Mouse (Mus musculus) forebrain, embryonic 15.5 days (tissue): ENCODE data around the gene Pdgfb. TPM values are rescaled to one million over a fixed set of nuclear protein-coding genes. Genes with fewer than 3 reads are reported as not detected.

ENCODE experiments used
- ATAC-seq: fragments of 200-750 bp; cut with Nextera tagmentation; replicated peaks from 2 replicates; pipeline ENCODE4 v1.8.0; 2017; ENCODE audit warnings: mild to moderate bottlenecking, moderate TSS enrichment, moderate library complexity
- H3K27ac ChIP-seq: fragments of 300-500 bp; sonication (generic); replicated peaks from 2 replicates; pipeline ENCODE4 v1.5.1; 2015; ENCODE audit warnings: mild to moderate bottlenecking, inconsistent platforms
- H3K27me3 ChIP-seq: fragments of 300-500 bp; sonication (generic); 2 replicates; pipeline ENCODE4 v1.6.1; 2015; ENCODE audit warnings: inconsistent platforms
- H3K36me3 ChIP-seq: fragments of 300-500 bp; sonication (generic); 2 replicates; pipeline ENCODE4 v1.6.1; 2015; ENCODE audit warnings: mild to moderate bottlenecking, inconsistent platforms
- H3K4me1 ChIP-seq: fragments of 300-500 bp; sonication (generic); 2 replicates; pipeline ENCODE4 v1.6.1; 2015; ENCODE audit warnings: inconsistent platforms
- H3K4me2 ChIP-seq: fragments of 300-500 bp; sonication (generic); replicated peaks from 2 replicates; pipeline ENCODE4 v1.6.1; 2015; ENCODE audit warnings: mild to moderate bottlenecking, inconsistent platforms
- H3K4me3 ChIP-seq: fragments of 300-500 bp; sonication (generic); 2 replicates; pipeline ENCODE4 v1.5.1; 2015; ENCODE audit warnings: mild to moderate bottlenecking, inconsistent platforms
- H3K9ac ChIP-seq: fragments of 300-500 bp; sonication (generic); replicated peaks from 2 replicates; pipeline ENCODE4 v1.6.1; 2015; ENCODE audit warnings: mild to moderate bottlenecking, inconsistent platforms
- H3K9me3 ChIP-seq: fragments of 300-500 bp; sonication (generic); 2 replicates; pipeline ENCODE4 v1.6.1; 2016; ENCODE audit warnings: inconsistent platforms
- WGBS: fragments of 180-500 bp; shearing (Covaris S2); methylation state at CpG from one replicate; pipeline ENCODE4 v1.1.7; 2015; ENCODE audit warnings: mixed read lengths; 5-methylcytosine and 5-hydroxymethylcytosine counted together
- polyA plus RNA-seq: library from polyadenylated mRNA; unstranded; fragments of >200 nt; fragmentation: Nextera tagmentation; extraction: Ambion mirVana; gene quantifications from 2 replicates; pipeline ENCODE4 v1.2.1, GENCODE M21; 2015

Gene Pdgfb
- 3.0 and 3.3 TPM in 2 replicates for polyA plus RNA-seq

- Histone ChIP-seq H3K27ac (no peak within 1 kb of the TSS), H3K4me2 (peak within 1 kb of the TSS; percentile 95), H3K4me3 (peak within 1 kb of the TSS; percentile 55), H3K9me3 (no peaks in the 10 kb centered on the region), H3K36me3 (no peaks in the 10 kb centered on the region), H3K27me3 (peaks cover 61% of the 10 kb centered on the region), H3K4me1 (peaks cover 57% of the 10 kb centered on the region), H3K9ac (peak within 1 kb of the TSS; percentile 40)
- ATAC-seq = no peak
- WGBS = under 1% methylated on average over 59 of the region's 60 CpGs
Measured at GRCm38 (mm10) chr15:80014321-80015210, at the start of gene Pdgfb. TSS of gene Pdgfb (minus strand) at chr15:80014977.

- no peak overlapping the region for H3K27ac ChIP-seq
- no peak overlapping the region for H3K4me2 ChIP-seq
- H3K27me3 ChIP-seq = no peaks in the 10 kb centered on the region
- ATAC-seq = no peak
- H3K9ac ChIP-seq = no peak overlapping the region
- no peaks in the 10 kb centered on the region for H3K36me3 ChIP-seq
- no peaks in the 10 kb centered on the region for H3K9me3 ChIP-seq
- no peaks in the 10 kb centered on the region for H3K4me1 ChIP-seq
- WGBS = 53% methylated on average over 5 of the region's 5 CpGs
- no peak overlapping the region for H3K4me3 ChIP-seq
Measured at GRCm38 (mm10) chr15:80062821-80063220, 48.0 kb upstream of the Pdgfb start.

GRCm38 (mm10) chr15:80062339-80062738 lies 47.6 kb upstream of the Pdgfb start:
- Histone ChIP-seq H3K4me1 (no peaks in the 10 kb centered on the region), H3K9me3 (no peaks in the 10 kb centered on the region), H3K4me2 (no peak overlapping the region), H3K4me3 (no peak overlapping the region), H3K36me3 (no peaks in the 10 kb centered on the region), H3K27me3 (no peaks in the 10 kb centered on the region), H3K9ac (no peak overlapping the region), H3K27ac (no peak overlapping the region)
- 58% methylated on average over 7 of the region's 9 CpGs for WGBS
- no peak for ATAC-seq

- no peak for ATAC-seq
- Histone ChIP-seq H3K9me3 (no peaks in the 10 kb centered on the region), H3K4me1 (no peaks in the 10 kb centered on the region), H3K9ac (no peak overlapping the region), H3K4me2 (no peak overlapping the region), H3K27ac (no peak overlapping the region), H3K27me3 (no peaks in the 10 kb centered on the region), H3K36me3 (no peaks in the 10 kb centered on the region), H3K4me3 (no peak overlapping the region)
- WGBS = 91% methylated on average over 4 of the region's 4 CpGs
Measured at GRCm38 (mm10) chr15:80061071-80061550, 46.3 kb upstream of the Pdgfb start.

GRCm38 (mm10) chr15:80060356-80061070 lies 45.7 kb upstream of the Pdgfb start:
- H3K4me3 ChIP-seq = no peak overlapping the region
- no peaks in the 10 kb centered on the region for H3K36me3 ChIP-seq
- no peak for ATAC-seq
- 94% methylated on average over 8 of the region's 8 CpGs for WGBS
- no peak overlapping the region for H3K27ac ChIP-seq
- no peak overlapping the region for H3K9ac ChIP-seq
- no peak overlapping the region for H3K4me2 ChIP-seq
- H3K27me3 ChIP-seq = no peaks in the 10 kb centered on the region
- H3K9me3 ChIP-seq = no peaks in the 10 kb centered on the region
- no peaks in the 10 kb centered on the region for H3K4me1 ChIP-seq

- Histone ChIP-seq H3K4me3 (no peak overlapping the region), H3K4me1 (no peaks in the 10 kb centered on the region), H3K27ac (no peak overlapping the region), H3K36me3 (no peaks in the 10 kb centered on the region), H3K4me2 (no peak overlapping the region), H3K9me3 (no peaks in the 10 kb centered on the region), H3K27me3 (no peaks in the 10 kb centered on the region), H3K9ac (no peak overlapping the region)
- ATAC-seq = no peak
- WGBS = 90% methylated on average over 7 of the region's 7 CpGs
Measured at GRCm38 (mm10) chr15:80059606-80060005, 44.8 kb upstream of the Pdgfb start.

GRCm38 (mm10) chr15:80058151-80058550 lies 43.4 kb upstream of the Pdgfb start:
- Histone ChIP-seq H3K4me2 (no peak overlapping the region), H3K27me3 (no peaks in the 10 kb centered on the region), H3K36me3 (no peaks in the 10 kb centered on the region), H3K9me3 (no peaks in the 10 kb centered on the region), H3K4me3 (no peak overlapping the region), H3K4me1 (no peaks in the 10 kb centered on the region), H3K27ac (no peak overlapping the region), H3K9ac (no peak overlapping the region)
- ATAC-seq = no peak
- 93% methylated on average over 7 of the region's 7 CpGs for WGBS

- Histone ChIP-seq H3K27me3 (no peaks in the 10 kb centered on the region), H3K9ac (no peak overlapping the region), H3K36me3 (no peaks in the 10 kb centered on the region), H3K4me1 (no peaks in the 10 kb centered on the region), H3K4me3 (no peak overlapping the region), H3K9me3 (no peaks in the 10 kb centered on the region), H3K27ac (no peak overlapping the region), H3K4me2 (no peak overlapping the region)
- 86% methylated on average over 7 of the region's 7 CpGs for WGBS
- no peak for ATAC-seq
Measured at GRCm38 (mm10) chr15:80054034-80054710, 39.4 kb upstream of the Pdgfb start.

GRCm38 (mm10) chr15:80053381-80054033 lies 38.7 kb upstream of the Pdgfb start:
- 72% methylated on average over 8 of the region's 8 CpGs for WGBS
- no peak overlapping the region for H3K4me2 ChIP-seq
- H3K27me3 ChIP-seq = no peaks in the 10 kb centered on the region
- H3K9ac ChIP-seq = no peak overlapping the region
- H3K9me3 ChIP-seq = no peaks in the 10 kb centered on the region
- no peak overlapping the region for H3K4me3 ChIP-seq
- no peak for ATAC-seq
- H3K27ac ChIP-seq = no peak overlapping the region
- H3K4me1 ChIP-seq = no peaks in the 10 kb centered on the region
- H3K36me3 ChIP-seq = no peaks in the 10 kb centered on the region

- no peak overlapping the region for H3K4me2 ChIP-seq
- no peak overlapping the region for H3K9ac ChIP-seq
- H3K27me3 ChIP-seq = no peaks in the 10 kb centered on the region
- H3K4me1 ChIP-seq = no peaks in the 10 kb centered on the region
- peak overlapping the region; percentile 1; the same call in 1 of the 2 replicates for H3K27ac ChIP-seq
- 94% methylated on average over 9 of the region's 9 CpGs for WGBS
- no peak for ATAC-seq
- no peaks in the 10 kb centered on the region for H3K9me3 ChIP-seq
- no peak overlapping the region for H3K4me3 ChIP-seq
- H3K36me3 ChIP-seq = no peaks in the 10 kb centered on the region
Measured at GRCm38 (mm10) chr15:80051782-80052181, 37.0 kb upstream of the Pdgfb start.

- Histone ChIP-seq H3K4me1 (no peaks in the 10 kb centered on the region), H3K4me3 (no peak overlapping the region), H3K27me3 (no peaks in the 10 kb centered on the region), H3K4me2 (no peak overlapping the region), H3K36me3 (no peaks in the 10 kb centered on the region), H3K9ac (no peak overlapping the region), H3K27ac (no peak overlapping the region; the same call in 1 of the 2 replicates), H3K9me3 (no peaks in the 10 kb centered on the region)
- ATAC-seq = no peak
- 78% methylated on average over 19 of the region's 19 CpGs for WGBS
Measured at GRCm38 (mm10) chr15:80051092-80051761, 36.5 kb upstream of the Pdgfb start.
